30 mouse cellular contexts compared by ENCODE assay signal in genomic region chr3:75690321-75690720, GRCm38 (mm10). TPM values are rescaled to one million over a fixed set of nuclear protein-coding genes. Genes with fewer than 3 reads are reported as not detected.
"Had no signal": no experiment of that assay in that cellular context is flagged by ENCODE, and none has a peak within 500 bp of the region (broad histone marks: within the 10 kb centered on the region; RNA-seq: fewer than 3 reads in every experiment).

No protein-coding gene starts in this region.

- ATAC-seq: hindbrain, embryonic 16.5 days; intestine, embryonic 15.5 days; intestine, postnatal 0 days had no signal

- DNase-seq: gastrocnemius, postnatal 14 days; heart, adult 18-20 months; heart, postnatal 10 days; heart, postnatal 4 days; kidney, adult 18-20 months; kidney, adult 8-10 months; kidney, postnatal 10 days; kidney, postnatal 36 days; layer of hippocampus, adult 9-11 months; layer of hippocampus, postnatal 36 days; liver; liver, embryonic 13.5 days had no signal

RNA-seq across cellular contexts. Expression of gene Gm29133, which starts 57.7 kb away (rescaled TPM):
- polyA plus RNA-seq: heart, embryonic 10.5 days; heart, embryonic 12.5 days; heart, embryonic 14.5 days; heart, embryonic 16.5 days; hindbrain, embryonic 10.5 days; hindbrain, embryonic 12.5 days; hindbrain, embryonic 14.5 days; hindbrain, embryonic 16.5 days; intestine, embryonic 15.5 days; intestine, postnatal 0 days; kidney, embryonic 14.5 days; kidney, embryonic 16.5 days; large intestine, adult 2 months; limb, embryonic 10.5 days; limb, embryonic 12.5 days; limb, embryonic 14.5 days; liver, embryonic 11.5 days; liver, embryonic 13.5 days; liver, embryonic 15.5 days had no signal
